Mouse (Mus musculus): ENCODE results near the gene Cabin1.

The Cabin1 gene

GRCm38 (mm10) chr10:75635693-75636055 is 128.5 kb downstream of the Cabin1 start:
- DNase-seq (ENCODE audit: low spot score), result peak; percentile 83

- no peak for DNase-seq (ENCODE audit: low spot score)
Observed at GRCm38 (mm10) chr10:75635019-75635692, 129.0 kb downstream of the Cabin1 start.

- no peak for DNase-seq (ENCODE audit: low spot score)
Observed at GRCm38 (mm10) chr10:75634610-75635009, 129.5 kb downstream of the Cabin1 start.

- no peak for DNase-seq (ENCODE audit: low spot score)
Observed at GRCm38 (mm10) chr10:75633576-75634139, 130.5 kb downstream of the Cabin1 start.

- DNase-seq (ENCODE audit: low spot score), result no peak
Observed at GRCm38 (mm10) chr10:75633048-75633447, 131.1 kb downstream of the Cabin1 start.

GRCm38 (mm10) chr10:75632633-75633032 is 131.5 kb downstream of the Cabin1 start:
- no peak for DNase-seq (ENCODE audit: low spot score)

GRCm38 (mm10) chr10:75627490-75627889 is 136.7 kb downstream of the Cabin1 start:
- no peak for DNase-seq (ENCODE audit: low spot score)

GRCm38 (mm10) chr10:75626991-75627390 is 137.2 kb downstream of the Cabin1 start:
- no peak for DNase-seq (ENCODE audit: low spot score)

- no peak for DNase-seq (ENCODE audit: low spot score)
Observed at GRCm38 (mm10) chr10:75625920-75626319, 138.2 kb downstream of the Cabin1 start.

- no peak for DNase-seq (ENCODE audit: low spot score)
Observed at GRCm38 (mm10) chr10:75620818-75621217, 143.3 kb downstream of the Cabin1 start.

- no peak for DNase-seq (ENCODE audit: low spot score)
Observed at GRCm38 (mm10) chr10:75616044-75616443, 148.1 kb downstream of the Cabin1 start.

- DNase-seq (ENCODE audit: low spot score), result no peak
Observed at GRCm38 (mm10) chr10:75610486-75610885, 153.7 kb downstream of the Cabin1 start.

GRCm38 (mm10) chr10:75608975-75609374 is 155.2 kb downstream of the Cabin1 start:
- DNase-seq (ENCODE audit: low spot score), result no peak

- no peak for DNase-seq (ENCODE audit: low spot score)
Observed at GRCm38 (mm10) chr10:75607253-75607652, 156.9 kb downstream of the Cabin1 start.

- DNase-seq (ENCODE audit: low spot score), result no peak
Observed at GRCm38 (mm10) chr10:75605162-75605846, 158.8 kb downstream of the Cabin1 start.

GRCm38 (mm10) chr10:75600189-75600730 is 163.9 kb downstream of the Cabin1 start:
- no peak for DNase-seq (ENCODE audit: low spot score)
